Mouse (Mus musculus) kidney, adult 9 months (tissue): Measurements from ENCODE around the gene Col4a1.

Experiments
- DNase-seq: peaks from one replicate; pipeline ENCODE4 v3.0.0; 2022

Col4a1 gene

DNA sequence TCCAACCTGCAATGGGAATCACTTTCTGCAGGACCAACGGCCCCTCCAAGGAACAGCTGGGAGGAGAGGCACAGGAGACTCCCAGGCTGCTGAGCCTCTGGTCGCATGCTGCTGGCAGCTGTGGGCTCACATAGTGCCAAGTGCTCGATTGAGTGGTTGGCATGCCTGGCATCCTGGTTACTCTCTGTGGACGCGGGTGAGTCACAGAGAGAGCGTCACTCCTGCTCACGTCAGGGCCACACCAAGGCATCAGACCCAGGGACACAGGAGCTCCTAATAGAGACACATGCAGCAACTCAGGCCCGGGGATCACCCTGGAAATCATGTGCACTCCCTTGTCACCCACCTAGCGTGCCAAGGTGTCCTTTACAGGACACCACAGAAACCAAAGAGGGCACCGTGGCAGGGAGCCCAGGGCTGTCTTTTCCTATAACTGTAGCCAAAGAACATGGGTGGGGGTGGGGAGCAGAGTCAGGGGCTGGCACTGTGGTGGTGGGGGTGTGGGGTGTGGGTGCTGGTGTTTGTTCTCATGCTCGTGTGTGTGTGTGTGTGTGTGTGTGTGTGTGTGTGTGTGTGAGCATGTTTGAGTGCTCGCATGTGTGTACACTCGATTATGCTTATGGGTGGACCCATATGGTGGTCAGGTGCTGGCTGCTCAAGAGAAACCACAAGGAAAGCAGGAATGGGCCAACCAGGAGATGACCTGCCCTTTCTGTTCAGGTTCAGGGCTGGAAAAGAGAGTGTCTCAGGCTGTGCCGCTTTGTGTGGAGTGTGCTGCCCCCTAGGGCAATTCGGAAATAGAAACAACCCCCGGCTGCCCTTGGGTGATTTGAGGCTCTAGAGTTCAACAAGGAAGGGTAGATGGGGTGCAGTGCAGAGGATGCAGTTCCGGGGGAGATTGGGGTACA, 139.1 kb downstream of the Col4a1 start:
- peak; percentile 60 for DNase-seq

- peak; percentile 69 for DNase-seq
These were observed 141.1 kb downstream of the Col4a1 start for GRCm38 (mm10) chr8:11171526-11171925.

DNA sequence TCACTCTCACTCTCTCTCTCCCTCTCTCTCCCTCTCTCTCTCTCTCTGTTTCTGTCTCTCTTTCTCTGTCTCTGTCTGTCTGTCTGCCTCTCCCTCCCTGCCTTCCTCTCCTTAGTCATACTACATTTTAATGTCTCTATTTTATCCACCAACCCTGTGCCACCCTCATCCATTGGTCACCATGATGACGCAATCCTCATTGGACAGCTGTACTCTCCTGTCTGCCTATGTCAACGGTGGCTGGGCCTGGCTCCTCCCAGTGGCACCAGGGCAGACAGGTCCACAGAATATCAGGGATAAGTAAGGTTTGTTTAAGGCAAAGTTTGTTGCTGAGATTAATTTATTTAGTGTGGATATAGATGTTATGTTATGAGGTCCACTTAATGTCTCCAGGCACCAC, 143.2 kb downstream of the Col4a1 start:
- DNase-seq, result no peak

GRCm38 (mm10) chr8:11168780-11169179, 143.8 kb downstream of the Col4a1 start:
- no peak for DNase-seq

GRCm38 (mm10) chr8:11167955-11168354, 144.7 kb downstream of the Col4a1 start:
- DNase-seq, result no peak

DNA sequence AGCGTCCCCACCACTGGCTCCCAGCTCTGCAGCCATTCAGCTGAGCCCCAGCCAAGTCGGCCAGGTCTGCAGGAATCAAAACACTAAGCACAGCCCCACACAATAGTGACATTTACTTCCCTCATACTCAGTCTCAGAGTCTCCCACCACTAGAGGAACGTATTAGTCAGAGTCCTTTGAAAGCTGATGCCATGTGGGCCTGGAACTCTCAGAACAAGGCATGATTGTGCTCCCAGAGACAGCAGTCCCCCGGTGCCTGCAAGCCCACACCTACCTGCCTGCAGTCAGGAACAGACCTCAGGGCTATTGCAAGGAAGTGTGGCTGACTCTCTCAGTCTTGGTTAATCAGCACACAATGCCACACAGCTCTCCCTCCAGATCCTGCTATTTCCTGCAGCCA, 147.0 kb downstream of the Col4a1 start:
- no peak for DNase-seq

DNA sequence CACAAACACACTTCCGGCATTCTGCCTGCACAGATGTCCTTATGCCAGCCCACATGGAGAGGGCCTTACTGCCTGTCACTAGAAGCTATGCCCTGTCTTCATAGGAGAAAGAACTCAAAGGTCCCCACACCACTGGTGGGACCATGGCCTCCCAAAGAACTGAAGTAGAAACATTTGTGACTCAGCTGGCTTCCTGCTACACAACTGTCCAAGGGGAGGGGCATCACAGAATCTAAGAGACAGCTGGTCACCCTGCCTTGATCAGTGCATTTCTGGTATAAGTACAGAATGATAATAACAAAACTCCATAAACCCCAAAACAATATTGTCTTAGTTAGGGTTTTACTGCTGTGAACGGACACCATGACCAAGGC, 156.3 kb downstream of the Col4a1 start:
- no peak for DNase-seq

GRCm38 (mm10) chr8:11155579-11156318, 156.9 kb downstream of the Col4a1 start:
- no peak for DNase-seq

DNA sequence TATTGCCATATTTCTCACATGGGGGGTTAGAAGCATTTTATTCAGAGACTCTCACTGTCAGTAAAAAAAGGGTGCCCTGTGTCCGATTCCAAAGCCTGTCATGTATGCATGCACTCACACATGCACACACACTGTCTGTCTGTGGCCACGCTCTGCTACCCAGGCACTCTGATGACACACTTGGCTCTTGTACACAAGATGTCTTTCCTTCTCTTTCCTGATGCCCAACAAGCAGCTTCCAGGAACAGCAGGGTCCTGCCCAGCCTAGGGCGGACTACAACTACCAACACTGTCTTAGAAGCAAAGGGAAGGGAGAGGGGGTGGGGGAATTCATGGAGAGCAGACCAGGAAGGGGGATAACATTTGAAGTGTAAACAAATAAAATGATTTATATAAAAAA, 162.4 kb downstream of the Col4a1 start:
- no peak for DNase-seq

GRCm38 (mm10) chr8:11149201-11149810, 163.3 kb downstream of the Col4a1 start:
- DNase-seq, result no peak

- DNase-seq, result no peak
These were observed 163.8 kb downstream of the Col4a1 start for GRCm38 (mm10) chr8:11148797-11149196.
